Mouse (Mus musculus) heart, adult 2 months (tissue): ENCODE results near the gene Gps1.
"Not testable (repeated sequence)": the region's sequence is repeated elsewhere in the genome, so short reads cannot be mapped to it uniquely, and the experiment has no call there.

Experiments used
- CTCF ChIP-seq: fragments of 200-600 bp; IDR thresholded peaks from 2 replicates; pipeline ENCODE4 v1.8.1; 2022; ENCODE audit warnings: antibody characterized with exemption, mild to moderate bottlenecking, moderate library complexity
- EP300 ChIP-seq: fragments of 200-500 bp; IDR thresholded peaks from 2 replicates; pipeline ENCODE4 v1.6.1; 2011; ENCODE audit warnings: low read depth, low read length, control low read depth; ENCODE audit not compliant: insufficient read depth

GRCm38 (mm10) chr11:120762672-120763041 lies 21.4 kb upstream of the Gps1 start, which contains the start of gene Hmga1b:
- TF ChIP-seq CTCF, EP300: not testable (repeated sequence)
